Mouse (Mus musculus): ENCODE results near the gene Olfr432. TPM values are rescaled to one million over a fixed set of nuclear protein-coding genes. Genes with fewer than 3 reads are reported as not detected.

Gene Olfr432
- polyA plus RNA-seq, 1 experiment from 2014 or later = not detected

DNA sequence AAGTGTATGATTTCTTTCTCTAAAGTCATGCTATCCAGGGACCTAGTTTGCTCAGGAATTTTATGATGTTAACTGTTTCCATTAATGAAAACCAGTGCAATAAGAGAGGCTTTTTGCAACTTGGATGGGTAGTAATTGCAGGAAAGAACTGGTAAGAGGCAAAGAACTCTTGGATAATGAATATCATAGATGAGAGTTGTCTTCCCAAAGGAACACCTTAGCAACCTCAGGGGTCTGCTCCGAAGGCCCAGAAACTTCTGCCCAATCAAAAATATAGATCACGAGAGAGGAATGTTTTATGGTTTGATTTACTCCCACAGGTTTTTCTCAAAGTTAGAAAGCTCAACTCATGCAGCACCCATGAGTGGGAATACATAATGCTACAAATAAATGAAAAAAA is 35.0 kb downstream of the Olfr432 start, which contains the start of gene Olfr429:
Gene Olfr429 (plus strand): TSS at position 301 of the 400 bp plus-strand sequence.
- no peak for ATAC-seq (ENCODE audit: low read depth)
- Histone ChIP-seq H3K27ac (ENCODE audit: low read length) (no peak within 1 kb of the TSS), H3K9ac (ENCODE audit: low read depth, low read length) (no peak within 1 kb of the TSS), H3K9me3 (replicated peaks; ENCODE audit: control insufficient read depth, low read length) (no peaks in the 10 kb centered on the region), H3K4me1 (ENCODE audit: control insufficient read depth, low read depth, low read length) (no peaks in the 10 kb centered on the region), H3K4me3 (ENCODE audit: low read depth, low read length) (no peak within 1 kb of the TSS), H3K4me2 (ENCODE audit: low read depth, low read length) (no peak within 1 kb of the TSS), H3K27me3 (ENCODE audit: control insufficient read depth, insufficient read depth, low read depth, low read length) (no peaks in the 10 kb centered on the region), H3K36me3 (ENCODE audit: control insufficient read depth, insufficient read depth) (no peaks in the 10 kb centered on the region)
- WGBS (ENCODE audit: insufficient replicate concordance) = 67% methylated on average over 2 of the region's 2 CpGs

DNA sequence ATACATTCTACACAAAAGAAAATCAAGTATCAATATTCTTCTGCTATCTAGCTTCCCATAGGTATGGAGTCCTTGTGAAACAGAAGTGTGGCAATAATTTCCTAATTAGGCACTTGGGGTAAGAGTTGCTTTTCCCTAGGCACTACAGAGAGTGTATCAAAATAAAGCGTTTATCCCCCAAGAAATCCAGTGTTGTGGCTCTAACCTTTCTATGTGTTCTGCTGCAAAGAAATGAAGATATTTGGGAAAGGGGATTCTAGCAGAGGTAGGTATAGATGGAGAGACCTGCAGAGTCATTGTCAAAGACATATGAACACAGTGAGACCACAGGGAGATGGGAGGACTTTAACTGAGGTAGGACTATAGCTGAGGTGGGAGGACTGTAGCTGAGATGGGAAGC is 47.6 kb downstream of the Olfr432 start, which contains the start of gene Olfr427:
Gene Olfr427 (plus strand): TSS at position 301 of the 400 bp plus-strand sequence.
- 67% methylated on average over 1 of the region's 1 CpGs for WGBS (ENCODE audit: insufficient replicate concordance)
- no peaks in the 10 kb centered on the region for H3K4me1 ChIP-seq (ENCODE audit: control insufficient read depth, low read depth, low read length)
- H3K36me3 ChIP-seq (ENCODE audit: control insufficient read depth, insufficient read depth) = no peaks in the 10 kb centered on the region
- no peak within 1 kb of the TSS for H3K27ac ChIP-seq (ENCODE audit: low read length)
- H3K9ac ChIP-seq (ENCODE audit: low read depth, low read length) = no peak within 1 kb of the TSS
- no peaks in the 10 kb centered on the region for H3K9me3 ChIP-seq (replicated peaks; ENCODE audit: control insufficient read depth, low read length)
- no peak within 1 kb of the TSS for H3K4me2 ChIP-seq (ENCODE audit: low read depth, low read length)
- H3K27me3 ChIP-seq (ENCODE audit: control insufficient read depth, insufficient read depth, low read depth, low read length) = no peaks in the 10 kb centered on the region
- no peak within 1 kb of the TSS for H3K4me3 ChIP-seq (ENCODE audit: low read depth, low read length)
- no peak for ATAC-seq (ENCODE audit: low read depth)

DNA sequence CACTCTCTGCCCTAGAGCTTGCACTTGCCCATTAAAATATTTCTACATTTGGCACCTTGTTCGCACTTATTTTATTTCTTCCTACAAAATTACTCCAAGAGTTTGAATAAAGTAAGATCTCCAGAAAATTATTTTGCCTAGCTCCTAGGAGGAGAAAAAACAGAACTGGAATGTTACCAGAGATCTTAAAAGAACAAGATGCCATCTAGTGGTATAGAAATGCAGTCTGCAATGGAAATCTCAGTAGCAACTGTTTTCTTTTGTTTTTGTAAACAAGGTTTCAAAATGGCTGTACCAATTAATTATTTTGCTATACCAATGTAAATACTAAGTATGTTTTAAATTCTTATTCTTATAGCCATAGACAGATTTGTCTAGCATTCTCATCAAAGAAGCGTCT is 54.7 kb downstream of the Olfr432 start:
- ATAC-seq (ENCODE audit: low read depth) = no peak
- Histone ChIP-seq H3K9me3 (replicated peaks; ENCODE audit: control insufficient read depth, low read length) (no peaks in the 10 kb centered on the region), H3K9ac (ENCODE audit: low read depth, low read length) (no peak overlapping the region), H3K27ac (ENCODE audit: low read length) (no peak overlapping the region), H3K4me2 (ENCODE audit: low read depth, low read length) (no peak overlapping the region), H3K27me3 (ENCODE audit: control insufficient read depth, insufficient read depth, low read depth, low read length) (no peaks in the 10 kb centered on the region), H3K4me3 (ENCODE audit: low read depth, low read length) (no peak overlapping the region), H3K4me1 (ENCODE audit: control insufficient read depth, low read depth, low read length) (no peaks in the 10 kb centered on the region), H3K36me3 (ENCODE audit: control insufficient read depth, insufficient read depth) (no peaks in the 10 kb centered on the region)
- WGBS (ENCODE audit: insufficient replicate concordance) = 42% methylated on average over 2 of the region's 2 CpGs

Other genes starting within 250 kb of the Olfr432 start
- gene Ifi211, start 136.2 kb upstream of the Olfr432 start, polyA plus RNA-seq (2015; fragmentation: Nextera tagmentation; extraction: Ambion mirVana) = 1.4 and 2.6 TPM in 2 replicates
- gene Mndal, start 106.7 kb upstream of the Olfr432 start, polyA plus RNA-seq (2015; fragmentation: Nextera tagmentation; extraction: Ambion mirVana) = 3.8 and 4.4 TPM in 2 replicates
- gene Ifi203, start 106.5 kb upstream of the Olfr432 start, polyA plus RNA-seq (2015; fragmentation: Nextera tagmentation; extraction: Ambion mirVana) = 2.3 and 2.4 TPM in 2 replicates
- gene Ifi202b, start 66.5 kb upstream of the Olfr432 start, polyA plus RNA-seq (2015; fragmentation: Nextera tagmentation; extraction: Ambion mirVana) = not detected in 2 replicates
- gene Ifi205, start 17.4 kb upstream of the Olfr432 start, polyA plus RNA-seq (2015; fragmentation: Nextera tagmentation; extraction: Ambion mirVana) = 0.60 and 1.1 TPM in 2 replicates
- 0.09 and 0.12 TPM in 2 replicates for gene Olfr433, start 8.5 kb upstream of the Olfr432 start, polyA plus RNA-seq (2015; fragmentation: Nextera tagmentation; extraction: Ambion mirVana)
- gene Olfr430, start 17.4 kb downstream of the Olfr432 start, polyA plus RNA-seq (2015; fragmentation: Nextera tagmentation; extraction: Ambion mirVana) = not detected in 2 replicates
- gene Olfr429, start 35.1 kb downstream of the Olfr432 start, polyA plus RNA-seq (2015; fragmentation: Nextera tagmentation; extraction: Ambion mirVana) = not detected in 2 replicates
- not detected in 2 replicates for gene Olfr427, start 47.7 kb downstream of the Olfr432 start, polyA plus RNA-seq (2015; fragmentation: Nextera tagmentation; extraction: Ambion mirVana)
- gene Olfr231, start 72.0 kb downstream of the Olfr432 start, polyA plus RNA-seq (2015; fragmentation: Nextera tagmentation; extraction: Ambion mirVana) = not detected in 2 replicates
- not detected in 2 replicates for gene Olfr424, start 82.3 kb downstream of the Olfr432 start, polyA plus RNA-seq (2015; fragmentation: Nextera tagmentation; extraction: Ambion mirVana)
- gene Olfr420, start 106.4 kb downstream of the Olfr432 start, polyA plus RNA-seq (2015; fragmentation: Nextera tagmentation; extraction: Ambion mirVana) = 0.97 and 1.1 TPM in 2 replicates
- 35.2 and 38.2 TPM in 2 replicates for gene Spta1, start 123.6 kb downstream of the Olfr432 start, polyA plus RNA-seq (2015; fragmentation: Nextera tagmentation; extraction: Ambion mirVana)
- gene Olfr419, start 202.9 kb downstream of the Olfr432 start, polyA plus RNA-seq (2015; fragmentation: Nextera tagmentation; extraction: Ambion mirVana) = 0.11 and 0.13 TPM in 2 replicates

Measured in liver, embryonic 16.5 days (tissue).